Mouse (Mus musculus) testis, adult 2 months (tissue): ENCODE measurements around the gene Siae.

ENCODE experiments used
- CTCF ChIP-seq: fragments of 200-500 bp; IDR thresholded peaks from 2 replicates; pipeline ENCODE4 v1.5.1; 2012; ENCODE audit warnings: low read depth, mild to moderate bottlenecking, inconsistent platforms, low read length, moderate library complexity; ENCODE audit not compliant: control insufficient read depth, insufficient read depth, insufficient replicate concordance
- POLR2A ChIP-seq: fragments of 200-500 bp; IDR thresholded peaks from 2 replicates; pipeline ENCODE4 v1.6.1; 2012; ENCODE audit warnings: low read depth, mild to moderate bottlenecking, inconsistent platforms, low read length, moderate library complexity; ENCODE audit not compliant: control insufficient read depth

DNA sequence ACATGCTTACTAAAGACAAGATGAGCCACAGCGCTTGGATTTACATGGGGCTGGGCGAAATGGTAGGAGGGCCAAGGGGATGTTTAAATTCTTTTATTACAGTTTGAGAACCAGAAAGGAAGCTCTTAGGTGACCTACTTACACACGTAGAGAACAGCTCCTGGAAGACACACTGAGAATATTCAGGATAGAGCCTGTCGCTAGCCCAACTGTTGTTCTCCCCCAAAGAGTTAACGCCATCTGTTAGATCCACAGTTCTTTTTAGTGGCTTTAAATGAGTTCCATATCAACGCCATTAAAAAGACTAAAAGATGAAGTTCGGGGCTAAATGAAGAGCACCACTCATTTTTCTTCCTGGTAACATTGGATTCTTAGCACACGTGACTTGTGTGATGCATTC is 36.5 kb upstream of the Siae start:
- TF ChIP-seq CTCF, result no peak
- TF ChIP-seq POLR2A, result no peak
